ENCODE assay signal across 18 mouse cellular contexts in the genomic region with DNA sequence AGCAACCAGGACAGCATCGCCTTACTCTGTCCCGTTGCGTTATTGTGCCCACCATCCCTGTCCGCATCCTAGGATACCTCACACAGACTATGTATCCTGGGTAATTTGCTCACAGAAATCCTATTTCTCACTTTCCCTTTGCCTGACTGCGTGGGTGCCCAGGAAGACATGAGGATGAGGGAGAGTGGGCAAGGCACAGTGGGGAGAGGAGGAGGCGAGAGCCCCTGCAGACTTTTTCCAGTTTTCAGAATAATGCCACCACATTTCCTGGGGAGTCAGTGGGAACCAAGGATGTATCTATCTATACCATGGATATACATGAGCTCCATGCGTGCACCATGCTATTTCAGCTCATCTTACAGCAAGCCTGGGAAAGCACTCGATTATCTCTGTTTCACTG. TPM values are rescaled to one million over a fixed set of nuclear protein-coding genes. Genes with fewer than 3 reads are reported as not detected.
"Had no signal": no experiment of that assay in that cellular context is flagged by ENCODE, and none has a peak within 500 bp of the region (broad histone marks: within the 10 kb centered on the region; RNA-seq: fewer than 3 reads in every experiment).

No protein-coding gene starts in this region.

- H3K4me3 ChIP-seq: limb, embryonic 15.5 days; liver, embryonic 12.5 days; midbrain, embryonic 10.5 days; myocyte; neural tube, embryonic 12.5 days had no signal

- H3K36me3 ChIP-seq: limb, embryonic 15.5 days; liver, embryonic 12.5 days; midbrain, embryonic 10.5 days; neural tube, embryonic 12.5 days had no signal

- ATAC-seq: intestine, embryonic 16.5 days; liver, embryonic 12.5 days had no signal

- H3K9me3 ChIP-seq: limb, embryonic 15.5 days; liver, embryonic 12.5 days; midbrain, embryonic 10.5 days; neural tube, embryonic 12.5 days had no signal

- H3K4me1 ChIP-seq: limb, embryonic 15.5 days; liver, embryonic 12.5 days; midbrain, embryonic 10.5 days; neural tube, embryonic 12.5 days had no signal

- H3K4me2 ChIP-seq: limb, embryonic 15.5 days; liver, embryonic 12.5 days; lung, embryonic 14.5 days; neural tube, embryonic 12.5 days had no signal

- H3K9ac ChIP-seq: limb, embryonic 15.5 days; liver, embryonic 12.5 days; lung, embryonic 14.5 days; neural tube, embryonic 12.5 days had no signal

- DNase-seq: layer of hippocampus, adult 9-11 months; layer of hippocampus, postnatal 36 days; lung, embryonic 14.5 days; lung, postnatal 10 days; lung, postnatal 4 days; midbrain, embryonic 14.5 days; spleen, adult 18-20 months; thymus, adult 2 months; thymus, postnatal 25 days had no signal

- H3K27ac ChIP-seq: limb, embryonic 15.5 days; liver, embryonic 12.5 days; neural tube, embryonic 12.5 days had no signal

- H3K27me3 ChIP-seq: limb, embryonic 15.5 days; liver, embryonic 12.5 days; neural tube, embryonic 12.5 days had no signal

RNA-seq across cellular contexts. Expression of gene Cacng3, which starts 57.9 kb away (rescaled TPM):
- total RNA-seq: megakaryocyte, adult 5-6 weeks had no signal
- polyA plus RNA-seq: limb, embryonic 11.5 days; liver, embryonic 12.5 days; myocyte; testis, adult 2 months; thymus, adult 2 months had no signal
